Mouse (Mus musculus) midbrain, embryonic 16.5 days (tissue): ENCODE data around the gene Pde3b. TPM values are rescaled to one million over a fixed set of nuclear protein-coding genes. Genes with fewer than 3 reads are reported as not detected.
"Not testable (repeated sequence)": the region's sequence is repeated elsewhere in the genome, so short reads cannot be mapped to it uniquely, and the experiment has no call there.

Experiments
- ATAC-seq: fragments of 200-750 bp; cut with Nextera tagmentation; 2 replicates; pipeline ENCODE4 v1.8.0; 2017; ENCODE audit warnings: moderate TSS enrichment
- H3K27ac ChIP-seq: fragments of 300-500 bp; sonication (generic); 2 replicates; pipeline ENCODE4 v1.5.1; 2014; ENCODE audit warnings: mild to moderate bottlenecking, low read length, mixed read lengths
- H3K27me3 ChIP-seq: fragments of 300-500 bp; sonication (generic); 2 replicates; pipeline ENCODE4 v1.6.1; 2014; ENCODE audit warnings: low read depth, low read length, mixed read lengths; ENCODE audit not compliant: control insufficient read depth, insufficient read depth
- H3K36me3 ChIP-seq: fragments of 300-500 bp; sonication (generic); 2 replicates; pipeline ENCODE4 v1.6.1; 2014; ENCODE audit warnings: mild to moderate bottlenecking, low read length, moderate library complexity, mixed read lengths; ENCODE audit not compliant: control insufficient read depth, insufficient read depth
- H3K4me1 ChIP-seq: fragments of 300-500 bp; sonication (generic); 2 replicates; pipeline ENCODE4 v1.6.1; 2014; ENCODE audit warnings: mild to moderate bottlenecking, low read length, mixed read lengths; ENCODE audit not compliant: control insufficient read depth, insufficient read depth
- H3K4me2 ChIP-seq: fragments of 300-500 bp; sonication (generic); 2 replicates; pipeline ENCODE4 v1.6.1; 2014; ENCODE audit warnings: mild to moderate bottlenecking, low read length, mixed read lengths
- H3K4me3 ChIP-seq: fragments of 300-500 bp; sonication (generic); 2 replicates; pipeline ENCODE4 v1.5.1; 2014; ENCODE audit warnings: low read depth, mild to moderate bottlenecking, low read length, moderate library complexity, mixed read lengths
- H3K9ac ChIP-seq: fragments of 300-500 bp; sonication (generic); 2 replicates; pipeline ENCODE4 v1.6.1; 2014; ENCODE audit warnings: low read depth, low read length, mixed read lengths
- H3K9me3 ChIP-seq: fragments of 300-500 bp; sonication (generic); replicated peaks from 2 replicates; pipeline ENCODE4 v1.6.1; 2014; ENCODE audit warnings: mild to moderate bottlenecking, low read length, mixed read lengths; ENCODE audit not compliant: control insufficient read depth, poor library complexity, severe bottlenecking
- whole genome bisulfite sequencing: fragments of 180-500 bp; shearing (Covaris S2); extraction: QIAGEN DNeasy Blood & Tissue Kit; methylation state at CpG from one replicate; pipeline ENCODE4 v1.1.7; 2014; 5-methylcytosine and 5-hydroxymethylcytosine counted together
- polyA plus RNA-seq: library from polyadenylated mRNA; unstranded; fragments of >200 nt; fragmentation: Nextera tagmentation; extraction: Ambion mirVana; gene quantifications from 2 replicates; pipeline ENCODE4 v1.2.1, GENCODE M21; 2015

The Pde3b gene
- polyA plus RNA-seq, result 3.6 and 4.1 TPM in 2 replicates

- peak within 1 kb of the TSS; percentile 97 for H3K9ac ChIP-seq
- H3K27ac ChIP-seq, result peak within 1 kb of the TSS; percentile 97
- H3K4me3 ChIP-seq, result peak within 1 kb of the TSS; percentile 94
- 1% methylated on average over 44 of the region's 70 CpGs for WGBS
- peak; percentile 83 for ATAC-seq
- H3K36me3 ChIP-seq, result no peaks in the 10 kb centered on the region
- H3K4me1 ChIP-seq, result peaks cover 20% of the 10 kb centered on the region
- H3K4me2 ChIP-seq, result peak within 1 kb of the TSS; percentile 68
- H3K27me3 ChIP-seq, result no peaks in the 10 kb centered on the region
- H3K9me3 ChIP-seq, result 0 out of 2 replicates have a peak, but pooled peaks cover 2% of the 10 kb centered on the region
Observed at GRCm38 (mm10) chr7:114414421-114415335, at the start of gene Pde3b. Gene Pde3b (plus strand): TSS chr7:114415281.

GRCm38 (mm10) chr7:114402130-114402529 lies 13.0 kb upstream of the Pde3b start:
- Histone ChIP-seq H3K4me3 (no peak overlapping the region), H3K9ac (no peak overlapping the region), H3K27ac (no peak overlapping the region), H3K4me1 (no peaks in the 10 kb centered on the region), H3K9me3 (no peaks in the 10 kb centered on the region), H3K4me2 (no peak overlapping the region), H3K27me3 (no peaks in the 10 kb centered on the region), H3K36me3 (no peaks in the 10 kb centered on the region)
- WGBS, result 97% methylated on average over 3 of the region's 3 CpGs
- ATAC-seq, result no peak

- peak overlapping the region; percentile 97 for H3K9ac ChIP-seq
- peaks cover 20% of the 10 kb centered on the region for H3K4me1 ChIP-seq
- peak overlapping the region; percentile 97 for H3K27ac ChIP-seq
- under 1% methylated on average over 60 of the region's 103 CpGs for WGBS
- peak overlapping the region; percentile 68 for H3K4me2 ChIP-seq
- H3K36me3 ChIP-seq, result no peaks in the 10 kb centered on the region
- H3K4me3 ChIP-seq, result peak overlapping the region; percentile 94
- ATAC-seq, result peak; percentile 85
- H3K27me3 ChIP-seq, result no peaks in the 10 kb centered on the region
- H3K9me3 ChIP-seq, result 0 out of 2 replicates have a peak, but pooled peaks cover 2% of the 10 kb centered on the region
Observed at GRCm38 (mm10) chr7:114415336-114416020, 397 bp downstream of the Pde3b start.

- H3K4me1 ChIP-seq, result peaks cover 20% of the 10 kb centered on the region
- no peaks in the 10 kb centered on the region for H3K36me3 ChIP-seq
- peak overlapping the region; percentile 97 for H3K27ac ChIP-seq
- peak overlapping the region; percentile 94 for H3K4me3 ChIP-seq
- no peaks in the 10 kb centered on the region for H3K27me3 ChIP-seq
- H3K9ac ChIP-seq, result peak overlapping the region; percentile 97
- WGBS, result under 1% methylated on average over 66 of the region's 66 CpGs
- ATAC-seq, result peak; percentile 66
- 0 out of 2 replicates have a peak, but pooled peaks cover 2% of the 10 kb centered on the region for H3K9me3 ChIP-seq
- peak overlapping the region; percentile 68 for H3K4me2 ChIP-seq
Observed at GRCm38 (mm10) chr7:114416021-114416845, 1.2 kb downstream of the Pde3b start.

- not testable (repeated sequence) for H3K4me2 ChIP-seq, H3K27me3 ChIP-seq, H3K9ac ChIP-seq, ATAC-seq, H3K9me3 ChIP-seq, H3K36me3 ChIP-seq, H3K27ac ChIP-seq, H3K4me3 ChIP-seq
- WGBS, result 59% methylated on average over 3 of the region's 3 CpGs
- peaks cover 18% of the 10 kb centered on the region for H3K4me1 ChIP-seq
Observed at GRCm38 (mm10) chr7:114419331-114419730, 4.2 kb downstream of the Pde3b start.

- H3K36me3 ChIP-seq, result no peaks in the 10 kb centered on the region
- no peak overlapping the region for H3K4me3 ChIP-seq
- no peak overlapping the region for H3K4me2 ChIP-seq
- H3K9ac ChIP-seq, result no peak overlapping the region
- 52% methylated on average over 4 of the region's 4 CpGs for WGBS
- no peak for ATAC-seq
- no peak overlapping the region for H3K27ac ChIP-seq
- no peaks in the 10 kb centered on the region for H3K9me3 ChIP-seq
- no peaks in the 10 kb centered on the region for H3K27me3 ChIP-seq
- peaks cover 14% of the 10 kb centered on the region for H3K4me1 ChIP-seq
Observed at GRCm38 (mm10) chr7:114420918-114421317, 5.8 kb downstream of the Pde3b start.

GRCm38 (mm10) chr7:114422224-114422623 lies 7.1 kb downstream of the Pde3b start:
- ATAC-seq, result no peak
- Histone ChIP-seq H3K36me3 (no peaks in the 10 kb centered on the region), H3K27me3 (no peaks in the 10 kb centered on the region), H3K9ac (no peak overlapping the region), H3K4me2 (no peak overlapping the region), H3K4me3 (no peak overlapping the region), H3K27ac (no peak overlapping the region), H3K9me3 (no peaks in the 10 kb centered on the region), H3K4me1 (peaks cover 8% of the 10 kb centered on the region)
- WGBS, result 90% methylated on average over 3 of the region's 3 CpGs

GRCm38 (mm10) chr7:114429768-114430167 lies 14.7 kb downstream of the Pde3b start:
- no peak overlapping the region for H3K4me3 ChIP-seq

More at GRCm38 (mm10) chr7:114429768-114430167, 14.7 kb downstream of the Pde3b start:
- no peaks in the 10 kb centered on the region for H3K4me1 ChIP-seq
- ATAC-seq, result no peak
- no peaks in the 10 kb centered on the region for H3K9me3 ChIP-seq
- H3K36me3 ChIP-seq, result no peaks in the 10 kb centered on the region
- H3K9ac ChIP-seq, result no peak overlapping the region
- H3K27ac ChIP-seq, result no peak overlapping the region
- WGBS, result 87% methylated on average over 5 of the region's 5 CpGs
- H3K4me2 ChIP-seq, result no peak overlapping the region
- H3K27me3 ChIP-seq, result no peaks in the 10 kb centered on the region
